Mouse (Mus musculus): ENCODE results near the gene Grem1. TPM values are rescaled to one million over a fixed set of nuclear protein-coding genes. Genes with fewer than 3 reads are reported as not detected.

The Grem1 gene
- polyA plus RNA-seq, 1 experiment from 2014 or later, result 0.30 TPM

DNA sequence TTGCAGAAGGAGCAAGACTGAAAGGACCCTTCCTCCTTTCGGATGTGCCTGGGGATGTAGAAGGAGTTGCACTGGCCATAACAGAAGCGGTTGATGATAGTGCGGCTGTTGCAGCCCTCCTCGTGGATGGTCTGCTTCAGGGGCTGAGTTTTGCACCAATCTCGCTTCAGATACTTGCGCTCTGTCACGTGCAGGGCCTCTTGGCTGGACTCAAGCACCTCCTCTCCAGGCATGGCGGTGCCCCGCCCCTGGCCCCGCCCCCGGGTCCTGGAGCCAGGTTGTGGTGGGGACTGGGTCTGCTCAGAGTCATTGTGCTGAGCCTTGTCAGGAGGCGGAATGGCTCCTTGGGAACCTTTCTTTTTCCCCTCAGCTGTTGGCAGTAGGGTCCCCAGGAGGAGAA is 8.7 kb downstream of the Grem1 start:
- Histone ChIP-seq H3K27ac (no peak overlapping the region), H3K27me3 (peaks cover 15% of the 10 kb centered on the region), H3K4me2 (no peak overlapping the region), H3K9ac (no peak overlapping the region), H3K9me3 (replicated peaks) (no peaks in the 10 kb centered on the region), H3K4me3 (replicated peaks) (no peak overlapping the region), H3K4me1 (no peaks in the 10 kb centered on the region), H3K36me3 (no peaks in the 10 kb centered on the region)
- no peak for ATAC-seq (replicated peaks; ENCODE audit: low FRiP score)
- 79% methylated on average over 12 of the region's 12 CpGs for WGBS

DNA sequence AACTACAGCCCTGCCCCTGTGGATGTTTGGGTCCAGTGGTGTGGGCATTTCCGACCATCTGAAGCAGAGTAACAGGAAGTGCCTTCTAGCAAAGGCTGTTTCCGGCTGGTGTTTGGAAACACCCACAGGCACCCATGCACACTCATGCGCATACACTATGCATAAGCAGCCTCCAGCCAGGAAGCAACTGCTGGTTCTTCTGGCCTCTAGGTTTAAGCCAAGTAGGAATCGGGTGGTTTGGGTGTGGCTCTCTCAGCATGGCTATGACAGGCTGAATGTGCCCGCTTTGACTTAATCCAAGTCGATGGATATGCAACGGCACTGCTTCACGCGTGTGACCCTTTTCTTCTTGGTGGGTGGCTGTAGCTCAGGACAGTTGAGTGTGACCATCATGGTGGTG is 9.1 kb downstream of the Grem1 start:
- no peak overlapping the region for H3K4me3 ChIP-seq (replicated peaks)
- 93% methylated on average over 9 of the region's 9 CpGs for WGBS
- no peak overlapping the region for H3K9ac ChIP-seq
- ATAC-seq (replicated peaks; ENCODE audit: low FRiP score), result no peak
- H3K4me2 ChIP-seq, result no peak overlapping the region
- no peaks in the 10 kb centered on the region for H3K9me3 ChIP-seq (replicated peaks)
- H3K27me3 ChIP-seq, result peaks cover 11% of the 10 kb centered on the region
- H3K27ac ChIP-seq, result no peak overlapping the region
- H3K36me3 ChIP-seq, result no peaks in the 10 kb centered on the region
- no peaks in the 10 kb centered on the region for H3K4me1 ChIP-seq

DNA sequence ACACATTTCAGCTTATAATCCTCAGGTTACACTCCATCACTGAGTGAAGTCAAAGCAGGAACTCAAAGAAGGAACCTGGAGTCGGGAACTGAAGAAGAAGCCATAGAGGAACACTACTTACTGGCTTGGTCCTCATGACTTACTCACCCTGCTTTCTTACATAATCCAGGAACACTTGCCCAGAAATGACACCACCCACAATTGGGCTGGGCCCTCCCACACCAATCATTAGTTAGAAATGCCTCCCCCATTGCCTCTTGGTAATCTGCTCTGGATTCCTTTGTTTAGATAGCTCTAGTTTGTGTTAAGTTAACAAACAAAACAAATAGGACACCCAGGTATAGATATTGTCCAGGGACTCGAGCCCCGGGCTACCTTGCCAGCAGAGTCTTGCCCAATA is 29.9 kb downstream of the Grem1 start:
- H3K4me2 ChIP-seq, result no peak overlapping the region
- no peak overlapping the region for H3K9ac ChIP-seq
- 88% methylated on average over 3 of the region's 3 CpGs for WGBS
- no peaks in the 10 kb centered on the region for H3K36me3 ChIP-seq
- H3K4me3 ChIP-seq (replicated peaks), result no peak overlapping the region
- no peaks in the 10 kb centered on the region for H3K4me1 ChIP-seq
- ATAC-seq (replicated peaks; ENCODE audit: low FRiP score), result no peak
- H3K27ac ChIP-seq, result no peak overlapping the region
- H3K27me3 ChIP-seq, result no peaks in the 10 kb centered on the region
- H3K9me3 ChIP-seq (replicated peaks), result no peaks in the 10 kb centered on the region

DNA sequence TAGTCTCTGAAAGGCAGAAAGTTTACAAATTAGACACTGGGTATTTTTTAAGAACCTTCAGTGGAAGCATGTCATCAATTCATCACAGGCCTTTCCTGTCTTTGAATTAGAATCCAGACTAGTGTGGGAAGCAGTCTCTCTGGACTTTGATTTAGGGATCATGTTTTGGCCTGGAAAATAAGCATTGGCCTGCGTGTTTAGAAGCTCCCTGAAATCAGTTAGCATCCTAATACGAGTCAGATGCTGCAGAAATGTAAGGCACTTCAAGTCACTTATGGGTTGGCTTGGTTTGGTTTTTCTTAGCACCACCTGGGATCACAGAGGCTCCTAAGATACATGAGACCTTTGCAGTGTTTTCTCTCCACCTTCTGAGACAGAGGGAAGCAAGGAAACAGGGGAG is 43.6 kb downstream of the Grem1 start:
- Histone ChIP-seq H3K4me2 (no peak overlapping the region), H3K4me3 (replicated peaks) (no peak overlapping the region), H3K36me3 (no peaks in the 10 kb centered on the region), H3K9ac (no peak overlapping the region), H3K9me3 (replicated peaks) (no peaks in the 10 kb centered on the region), H3K27me3 (no peaks in the 10 kb centered on the region), H3K27ac (no peak overlapping the region), H3K4me1 (no peaks in the 10 kb centered on the region)
- 61% methylated on average over 2 of the region's 2 CpGs for WGBS
- ATAC-seq (replicated peaks; ENCODE audit: low FRiP score), result no peak

DNA sequence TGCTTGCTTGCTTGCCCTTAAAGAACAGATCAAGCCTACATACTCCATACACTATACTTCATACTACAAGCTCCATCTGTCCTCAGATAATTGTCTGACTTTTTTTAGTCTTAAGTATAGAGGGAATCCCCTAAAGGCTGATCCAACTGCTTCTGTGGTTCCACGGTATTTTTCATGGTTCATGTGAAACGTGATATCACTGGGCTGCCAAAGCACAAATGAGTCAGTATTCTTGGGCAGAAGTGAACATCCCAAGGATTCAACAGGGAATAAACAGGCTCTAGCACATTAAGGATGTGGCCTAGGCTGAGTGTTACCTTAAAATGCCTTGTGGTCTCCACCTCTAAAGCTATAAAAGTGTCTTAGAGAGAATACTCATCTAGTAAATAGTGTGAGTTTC is 45.0 kb downstream of the Grem1 start:
- ATAC-seq (replicated peaks; ENCODE audit: low FRiP score), result no peak
- H3K4me1 ChIP-seq, result no peaks in the 10 kb centered on the region
- no peaks in the 10 kb centered on the region for H3K9me3 ChIP-seq (replicated peaks)
- H3K27ac ChIP-seq, result no peak overlapping the region
- no peak overlapping the region for H3K9ac ChIP-seq
- no peaks in the 10 kb centered on the region for H3K27me3 ChIP-seq
- H3K4me2 ChIP-seq, result no peak overlapping the region
- H3K36me3 ChIP-seq, result no peaks in the 10 kb centered on the region
- WGBS, result 63% methylated on average over 2 of the region's 2 CpGs
- no peak overlapping the region for H3K4me3 ChIP-seq (replicated peaks)

DNA sequence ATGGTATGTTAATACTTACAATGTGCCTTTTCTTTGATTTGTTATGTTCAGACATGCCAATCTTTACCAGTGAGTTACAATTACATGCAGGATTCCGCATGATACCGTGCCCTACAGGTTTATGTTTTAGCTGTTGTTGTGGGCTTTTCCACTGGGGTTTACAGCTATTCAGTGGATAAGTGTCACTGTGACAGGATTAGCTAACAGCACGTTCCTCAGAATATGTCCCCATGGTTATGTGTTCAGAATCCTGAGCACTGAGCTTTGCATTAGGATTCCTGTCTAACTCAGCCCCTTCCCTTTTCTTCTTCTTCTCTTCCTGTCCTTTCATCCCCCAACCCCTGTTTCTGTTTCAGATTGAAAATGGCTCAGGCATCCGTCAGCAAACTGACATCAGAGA is 50.9 kb downstream of the Grem1 start:
- H3K27me3 ChIP-seq, result no peaks in the 10 kb centered on the region
- no peaks in the 10 kb centered on the region for H3K36me3 ChIP-seq
- H3K27ac ChIP-seq, result no peak overlapping the region
- H3K9me3 ChIP-seq (replicated peaks), result no peaks in the 10 kb centered on the region
- no peaks in the 10 kb centered on the region for H3K4me1 ChIP-seq
- no peak overlapping the region for H3K9ac ChIP-seq
- ATAC-seq (replicated peaks; ENCODE audit: low FRiP score), result no peak
- 77% methylated on average over 4 of the region's 4 CpGs for WGBS
- H3K4me3 ChIP-seq (replicated peaks), result no peak overlapping the region
- H3K4me2 ChIP-seq, result no peak overlapping the region

DNA sequence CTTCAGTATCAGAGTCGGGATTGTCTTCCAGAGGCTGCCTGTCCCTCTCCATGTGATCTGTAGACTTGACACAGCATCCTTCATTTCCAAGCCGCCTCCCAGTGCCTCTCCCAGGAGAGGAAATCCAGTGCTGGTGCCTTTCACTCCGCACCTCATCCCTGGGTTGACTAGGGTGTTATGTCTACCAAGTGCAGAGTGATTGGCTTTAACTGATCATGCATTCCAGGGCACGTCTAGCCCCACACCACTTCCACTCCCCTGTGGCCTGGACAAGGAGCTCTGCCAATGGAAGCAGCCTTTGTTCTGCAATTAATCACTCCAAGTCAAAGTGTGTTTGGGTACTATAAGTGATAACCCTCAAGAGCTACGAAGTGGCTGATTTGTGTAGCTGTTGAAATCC is 56.9 kb downstream of the Grem1 start:
- ATAC-seq (replicated peaks; ENCODE audit: low FRiP score), result no peak

DNA sequence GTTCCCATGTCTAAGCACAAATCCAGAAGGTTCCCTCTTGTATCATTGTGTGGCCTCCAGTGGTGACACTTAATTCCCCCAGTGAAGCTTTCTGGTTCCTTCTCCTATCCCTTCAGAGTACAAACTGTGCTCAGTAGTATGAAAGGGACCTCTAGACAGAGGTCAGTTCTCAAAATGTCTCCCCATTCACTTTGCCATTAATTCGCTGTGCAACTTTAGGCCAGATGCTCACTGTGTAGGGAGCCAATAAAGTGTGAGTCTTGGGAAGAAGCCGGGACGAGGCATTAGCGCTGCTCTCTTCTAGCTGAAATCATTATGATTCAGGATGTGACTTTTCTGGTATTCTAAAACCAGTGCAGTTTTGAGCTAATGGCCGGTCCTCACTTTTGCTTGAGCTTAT is 61.8 kb downstream of the Grem1 start:
- ATAC-seq (replicated peaks; ENCODE audit: low FRiP score), result no peak
- no peak overlapping the region for H3K4me2 ChIP-seq
- H3K36me3 ChIP-seq, result no peaks in the 10 kb centered on the region
- no peaks in the 10 kb centered on the region for H3K27me3 ChIP-seq
- H3K9me3 ChIP-seq (replicated peaks), result no peaks in the 10 kb centered on the region
- H3K4me1 ChIP-seq, result no peaks in the 10 kb centered on the region
- 88% methylated on average over 5 of the region's 5 CpGs for WGBS
- no peak overlapping the region for H3K9ac ChIP-seq
- no peak overlapping the region for H3K4me3 ChIP-seq (replicated peaks)
- no peak overlapping the region for H3K27ac ChIP-seq

More for the DNA sequence above, 56.9 kb downstream of the Grem1 start:
- Histone ChIP-seq H3K4me1 (no peaks in the 10 kb centered on the region), H3K27me3 (no peaks in the 10 kb centered on the region), H3K9me3 (replicated peaks) (no peaks in the 10 kb centered on the region), H3K36me3 (no peaks in the 10 kb centered on the region), H3K4me3 (replicated peaks) (no peak overlapping the region), H3K27ac (no peak overlapping the region), H3K9ac (no peak overlapping the region), H3K4me2 (no peak overlapping the region)
- 72% methylated on average over 5 of the region's 5 CpGs for WGBS

DNA sequence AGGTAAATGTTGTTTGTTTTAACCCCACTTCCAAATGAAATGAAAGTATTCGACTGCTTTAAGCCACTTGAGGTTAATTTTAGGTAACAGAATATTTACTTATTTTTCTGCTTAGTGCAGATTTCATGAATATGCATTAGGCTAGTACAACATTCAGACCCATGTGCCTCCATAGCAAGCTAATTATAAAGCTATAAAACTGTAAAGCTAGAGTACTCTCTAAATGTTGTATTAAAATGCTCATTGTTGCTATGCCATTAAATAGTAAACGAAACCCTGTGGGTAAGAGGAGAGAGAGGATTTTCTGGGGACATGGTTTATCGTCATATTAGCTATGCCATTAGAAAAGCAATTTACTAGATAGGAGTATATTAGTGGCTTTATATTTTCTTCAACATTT is 62.2 kb downstream of the Grem1 start:
- no peak overlapping the region for H3K27ac ChIP-seq
- ATAC-seq (replicated peaks; ENCODE audit: low FRiP score), result no peak
- H3K9ac ChIP-seq, result no peak overlapping the region
- 86% methylated on average over 3 of the region's 3 CpGs for WGBS
- no peak overlapping the region for H3K4me3 ChIP-seq (replicated peaks)
- H3K9me3 ChIP-seq (replicated peaks), result no peaks in the 10 kb centered on the region
- no peaks in the 10 kb centered on the region for H3K36me3 ChIP-seq
- no peaks in the 10 kb centered on the region for H3K4me1 ChIP-seq
- no peak overlapping the region for H3K4me2 ChIP-seq
- no peaks in the 10 kb centered on the region for H3K27me3 ChIP-seq

Other genes starting within 250 kb of the Grem1 start
- gene Scg5, start 70.5 kb upstream of the Grem1 start, polyA plus RNA-seq (2015; fragmentation: Nextera tagmentation; extraction: Ambion mirVana), result 5.2 and 8.6 TPM in 2 replicates
- gene Arhgap11a, start 90.0 kb upstream of the Grem1 start, polyA plus RNA-seq (2015; fragmentation: Nextera tagmentation; extraction: Ambion mirVana), result 29.0 and 29.9 TPM in 2 replicates

Measured in kidney, embryonic 15.5 days (tissue).